Mouse (Mus musculus) embryonic facial prominence, embryonic 14.5 days (tissue): ENCODE data around the gene Il3ra. TPM values are rescaled to one million over a fixed set of nuclear protein-coding genes. Genes with fewer than 3 reads are reported as not detected.
A peak's percentile ranks its signal among the peaks of the same experiment; 100 is the strongest.

Source experiments
- ATAC-seq: fragments of 200-750 bp; cut with Nextera tagmentation; 2 replicates; pipeline ENCODE4 v1.8.0; 2017; ENCODE audit warnings: low read depth, moderate number of reproducible peaks, moderate TSS enrichment
- DNase-seq: peaks from one replicate; pipeline ENCODE4 v3.0.0-alpha.2; 2015; ENCODE audit warnings: low spot score
- H3K27ac ChIP-seq: fragments of 300-500 bp; sonication (generic); replicated peaks from 2 replicates; pipeline ENCODE4 v1.5.1; 2014; ENCODE audit warnings: low read depth, mild to moderate bottlenecking, low read length, moderate library complexity
- H3K27me3 ChIP-seq: fragments of 300-500 bp; sonication (generic); replicated peaks from 2 replicates; pipeline ENCODE4 v1.6.1; 2014; ENCODE audit warnings: low read length; ENCODE audit not compliant: control insufficient read depth, insufficient read depth
- H3K36me3 ChIP-seq: fragments of 300-500 bp; sonication (generic); 2 replicates; pipeline ENCODE4 v1.6.1; 2014; ENCODE audit warnings: low read length, mixed read lengths; ENCODE audit not compliant: control insufficient read depth, insufficient read depth
- H3K4me1 ChIP-seq: fragments of 300-500 bp; sonication (generic); 2 replicates; pipeline ENCODE4 v1.6.1; 2014; ENCODE audit warnings: antibody characterized with exemption, low read length; ENCODE audit not compliant: control insufficient read depth, insufficient read depth
- H3K4me2 ChIP-seq: fragments of 300-500 bp; sonication (generic); 2 replicates; pipeline ENCODE4 v1.6.1; 2014; ENCODE audit warnings: low read depth, mild to moderate bottlenecking, low read length, moderate library complexity, mixed read lengths
- H3K4me3 ChIP-seq: fragments of 300-500 bp; sonication (generic); 2 replicates; pipeline ENCODE4 v1.5.1; 2014; ENCODE audit warnings: low read depth, mild to moderate bottlenecking, low read length
- H3K9ac ChIP-seq: fragments of 300-500 bp; sonication (generic); 2 replicates; pipeline ENCODE4 v1.6.1; 2014; ENCODE audit warnings: low read depth, mild to moderate bottlenecking, low read length, moderate library complexity, mixed read lengths
- H3K9me3 ChIP-seq: fragments of 300-500 bp; sonication (generic); 2 replicates; pipeline ENCODE4 v1.6.1; 2016; ENCODE audit warnings: low read length; ENCODE audit not compliant: control insufficient read depth
- WGBS: fragments of 180-500 bp; shearing (Covaris S2); extraction: QIAGEN DNeasy Blood & Tissue Kit; methylation state at CpG from one replicate; pipeline ENCODE4 v1.1.7; 2014; 5-methylcytosine and 5-hydroxymethylcytosine counted together
- polyA plus RNA-seq: library from polyadenylated mRNA; unstranded; fragments of >200 nt; fragmentation: Nextera tagmentation; extraction: Ambion mirVana; gene quantifications from 2 replicates; pipeline ENCODE4 v1.2.1, GENCODE M21; 2014

Gene Il3ra
- polyA plus RNA-seq: 3.8 and 5.9 TPM in 2 replicates

DNA sequence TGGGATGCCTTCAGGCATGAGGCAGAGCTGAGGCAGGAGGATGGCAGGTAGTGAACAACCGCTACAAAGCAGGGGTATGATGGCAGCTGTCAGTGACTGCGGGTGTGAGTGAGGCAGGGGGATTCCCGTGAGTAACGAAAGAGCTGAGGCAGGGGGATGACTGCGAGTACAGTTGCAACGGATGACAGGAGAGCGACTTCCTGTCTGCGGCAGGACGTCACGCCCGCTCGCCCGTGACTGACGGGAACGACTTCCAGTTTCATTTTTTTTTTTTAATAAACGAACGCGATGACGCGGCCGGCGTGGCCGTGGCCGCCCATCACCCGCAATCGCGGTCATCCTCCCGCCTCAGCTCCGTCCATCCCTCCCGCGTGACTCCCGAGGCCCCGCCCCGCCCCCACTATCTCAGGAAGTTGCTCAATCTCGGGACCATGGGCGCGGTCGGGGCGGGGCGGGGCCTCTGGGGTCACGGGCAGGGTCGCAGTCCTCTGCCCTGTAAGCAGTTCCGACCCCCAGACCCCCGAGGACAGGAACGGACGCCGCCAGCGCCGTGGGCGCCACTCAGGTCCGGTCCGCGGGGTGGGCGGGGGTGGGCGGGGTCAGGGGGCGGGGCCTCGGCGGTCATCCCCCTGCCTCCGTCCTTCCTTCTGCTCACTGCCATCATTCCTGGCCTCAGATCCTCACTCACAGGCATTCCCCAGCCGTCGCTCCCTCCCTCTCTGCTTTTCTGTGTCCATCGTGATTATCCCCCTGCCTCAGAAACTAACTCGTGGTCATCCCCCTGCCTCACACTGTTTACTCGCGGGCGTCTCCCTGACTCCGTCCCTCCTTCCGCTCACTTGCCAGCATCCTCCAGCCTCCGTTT, at the start of gene Il3ra:
Il3ra (plus strand) TSS at position 328 of the 865 bp plus-strand sequence.
- ATAC-seq: peak; percentile 56

DNA sequence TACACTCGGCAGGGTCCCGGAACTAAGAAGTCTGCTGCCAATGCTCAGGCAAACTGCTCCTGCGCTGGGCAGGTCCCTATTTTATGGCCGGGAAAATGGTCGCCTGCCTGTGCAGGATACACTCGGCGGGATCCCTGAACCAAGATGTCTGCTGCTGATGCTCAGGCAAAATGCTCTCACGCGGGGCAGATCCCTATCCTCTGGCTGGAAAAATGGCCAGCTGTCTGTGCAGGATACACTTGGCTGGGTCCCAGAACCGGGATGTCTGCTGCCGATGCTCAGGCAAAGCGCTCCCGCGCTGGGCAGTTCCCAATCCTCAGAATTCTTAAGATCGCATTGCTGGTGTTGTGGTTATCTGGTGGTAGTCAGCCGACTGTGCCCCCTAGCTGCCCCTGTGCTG, 37.1 kb upstream of the Il3ra start:
- ATAC-seq (no peak), DNase-seq (peak; percentile 1)
- Histone ChIP-seq H3K4me1 (no peaks in the 10 kb centered on the region), H3K4me3 (no peak overlapping the region), H3K27me3 (no peaks in the 10 kb centered on the region), H3K36me3 (no peaks in the 10 kb centered on the region), H3K4me2 (no peak overlapping the region), H3K9me3 (no peaks in the 10 kb centered on the region), H3K9ac (no peak overlapping the region), H3K27ac (no peak overlapping the region)
- WGBS: 51% methylated on average over 15 of the region's 16 CpGs

More for the DNA sequence above, at the start of gene Il3ra:
- H3K9ac ChIP-seq: peak within 1 kb of the TSS; percentile 71
- DNase-seq: peak; percentile 88
- no peaks in the 10 kb centered on the region for H3K4me1 ChIP-seq
- H3K27ac ChIP-seq: peak within 1 kb of the TSS; percentile 68
- no peaks in the 10 kb centered on the region for H3K27me3 ChIP-seq
- H3K36me3 ChIP-seq: no peaks in the 10 kb centered on the region
- H3K4me2 ChIP-seq: peak within 1 kb of the TSS; percentile 80
- peaks cover 53% of the 10 kb centered on the region for H3K9me3 ChIP-seq
- peak within 1 kb of the TSS; percentile 66 for H3K4me3 ChIP-seq
- 2% methylated on average over 50 of the region's 69 CpGs for WGBS

DNA sequence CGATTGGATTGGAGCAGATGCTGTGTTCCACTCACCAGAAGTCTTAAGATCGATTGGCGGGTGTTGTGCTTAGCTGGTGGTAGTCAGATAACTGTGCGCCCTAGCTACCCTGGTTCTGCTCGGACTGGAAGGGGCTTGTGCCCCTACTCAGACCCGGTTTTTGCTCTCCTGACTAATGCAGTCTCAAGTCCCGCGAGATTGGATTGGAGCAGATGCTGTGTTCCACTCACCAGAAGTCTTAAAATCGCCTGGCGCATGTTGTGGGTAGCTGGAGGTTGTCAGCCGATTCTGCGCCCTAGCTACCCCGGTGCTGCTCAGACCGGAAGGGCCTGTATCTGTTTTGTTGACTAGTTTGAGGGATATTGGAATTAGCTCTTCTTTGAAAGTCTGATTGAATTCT, 36.7 kb upstream of the Il3ra start:
- H3K27me3 ChIP-seq: no peaks in the 10 kb centered on the region
- H3K36me3 ChIP-seq: no peaks in the 10 kb centered on the region
- no peak overlapping the region for H3K27ac ChIP-seq
- WGBS: 58% methylated on average over 14 of the region's 14 CpGs
- no peaks in the 10 kb centered on the region for H3K9me3 ChIP-seq
- H3K9ac ChIP-seq: no peak overlapping the region
- H3K4me1 ChIP-seq: no peaks in the 10 kb centered on the region
- no peak overlapping the region for H3K4me2 ChIP-seq
- no peak for ATAC-seq
- no peak for DNase-seq
- H3K4me3 ChIP-seq: no peak overlapping the region

DNA sequence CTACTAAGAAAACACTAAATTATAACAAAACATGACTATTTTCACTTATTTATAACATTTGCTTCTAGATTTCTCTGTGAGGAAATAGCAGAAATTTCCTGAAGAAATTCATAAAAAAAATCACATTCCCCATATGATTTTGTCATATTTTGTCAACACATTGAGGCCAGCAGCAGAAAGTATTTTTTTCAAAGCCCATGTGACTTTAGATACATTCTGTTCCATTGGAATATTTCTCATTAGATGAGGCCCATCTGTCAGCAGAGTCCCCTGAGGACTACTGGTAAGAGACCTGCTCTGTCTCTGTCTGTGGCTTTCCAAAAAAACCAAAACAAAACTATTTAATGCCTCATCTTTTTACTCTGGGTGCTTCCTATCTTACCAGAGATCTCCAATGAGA, 23.5 kb upstream of the Il3ra start, which contains the start of gene Olfr31:
Olfr31 (plus strand) TSS at position 301 of the 400 bp plus-strand sequence.
- no peak for ATAC-seq
- Histone ChIP-seq H3K4me1 (no peaks in the 10 kb centered on the region), H3K9me3 (no peaks in the 10 kb centered on the region)

DNA sequence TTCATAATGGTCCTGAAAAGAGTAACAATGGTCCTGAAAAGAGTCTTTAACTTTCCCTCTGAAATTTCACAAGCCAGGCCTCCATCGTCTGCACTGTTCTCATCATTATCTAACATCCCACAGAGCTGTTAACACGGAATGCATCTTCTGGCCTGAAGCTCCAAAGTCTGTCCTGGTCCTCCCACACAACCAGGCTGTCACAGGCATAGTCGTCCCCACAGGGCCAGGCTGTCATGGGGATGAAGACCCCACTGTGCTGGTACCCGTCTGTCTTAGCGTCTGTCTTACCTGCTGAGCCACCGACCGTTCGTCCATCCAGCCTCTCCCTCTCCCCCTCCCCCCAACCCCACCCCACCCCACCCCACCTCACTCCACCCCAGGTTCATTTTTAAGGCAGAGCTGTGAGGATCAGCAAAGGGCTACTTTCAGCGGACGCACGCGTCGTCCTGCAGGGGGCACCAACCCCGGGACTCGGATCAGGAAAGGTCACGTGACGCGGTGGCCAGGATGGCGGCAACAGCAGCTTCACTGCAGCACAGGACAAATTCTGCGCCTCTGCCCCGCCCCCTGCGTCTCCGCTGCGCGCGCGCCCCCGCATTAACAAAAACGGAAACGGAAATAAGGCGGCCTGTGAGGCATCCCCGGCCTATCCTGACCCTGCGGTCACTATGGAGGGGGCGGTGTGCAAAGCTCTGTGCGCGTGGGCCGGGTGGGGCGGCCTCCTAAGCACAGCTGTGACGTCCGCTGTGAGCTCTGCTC, 783 bp upstream of the Il3ra start:
- H3K27ac ChIP-seq: peak overlapping the region; percentile 68; the same call in 1 of the 2 replicates
- H3K36me3 ChIP-seq: no peaks in the 10 kb centered on the region
- peak overlapping the region; percentile 71 for H3K9ac ChIP-seq
- H3K4me2 ChIP-seq: peak overlapping the region; percentile 80
- peak overlapping the region; percentile 66 for H3K4me3 ChIP-seq
- no peaks in the 10 kb centered on the region for H3K4me1 ChIP-seq
- ATAC-seq (peak; percentile 88), DNase-seq (peak; percentile 94)
- H3K9me3 ChIP-seq: peaks cover 45% of the 10 kb centered on the region
- H3K27me3 ChIP-seq: no peaks in the 10 kb centered on the region
- 8% methylated on average over 30 of the region's 40 CpGs for WGBS

More for the DNA sequence above, 23.5 kb upstream of the Il3ra start, which contains the start of gene Olfr31:
- no peak for DNase-seq
- Histone ChIP-seq H3K9ac (no peak within 1 kb of the TSS), H3K36me3 (no peaks in the 10 kb centered on the region), H3K27me3 (no peaks in the 10 kb centered on the region), H3K4me2 (no peak within 1 kb of the TSS), H3K27ac (no peak within 1 kb of the TSS), H3K4me3 (no peak within 1 kb of the TSS)

DNA sequence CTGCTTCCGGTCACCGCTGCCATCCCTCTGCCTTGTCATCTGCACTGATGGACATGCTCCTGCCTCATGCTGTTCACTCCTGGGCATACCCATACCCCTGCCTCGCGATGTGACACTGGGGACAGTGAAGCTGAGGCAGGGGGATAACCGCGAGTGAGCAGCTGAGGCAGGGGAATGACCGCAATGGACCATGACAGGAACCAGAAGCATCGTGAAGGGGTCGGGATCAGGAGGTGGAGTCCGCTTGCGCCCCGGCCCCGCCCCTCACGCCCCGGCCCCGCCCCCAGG, 682 bp downstream of the Il3ra start:
- peaks cover 56% of the 10 kb centered on the region for H3K9me3 ChIP-seq
- H3K9ac ChIP-seq: peak overlapping the region; percentile 71
- peak overlapping the region; percentile 66 for H3K4me3 ChIP-seq
- no peaks in the 10 kb centered on the region for H3K4me1 ChIP-seq
- DNase-seq: no peak
- 0 out of 2 replicates have a peak, but pooled peaks cover 5% of the 10 kb centered on the region for H3K36me3 ChIP-seq
- peak overlapping the region; percentile 80 for H3K4me2 ChIP-seq
- H3K27ac ChIP-seq: no peak overlapping the region; the same call in 1 of the 2 replicates
- WGBS: 30% methylated on average over 11 of the region's 16 CpGs
- ATAC-seq: no peak
- no peaks in the 10 kb centered on the region for H3K27me3 ChIP-seq

DNA sequence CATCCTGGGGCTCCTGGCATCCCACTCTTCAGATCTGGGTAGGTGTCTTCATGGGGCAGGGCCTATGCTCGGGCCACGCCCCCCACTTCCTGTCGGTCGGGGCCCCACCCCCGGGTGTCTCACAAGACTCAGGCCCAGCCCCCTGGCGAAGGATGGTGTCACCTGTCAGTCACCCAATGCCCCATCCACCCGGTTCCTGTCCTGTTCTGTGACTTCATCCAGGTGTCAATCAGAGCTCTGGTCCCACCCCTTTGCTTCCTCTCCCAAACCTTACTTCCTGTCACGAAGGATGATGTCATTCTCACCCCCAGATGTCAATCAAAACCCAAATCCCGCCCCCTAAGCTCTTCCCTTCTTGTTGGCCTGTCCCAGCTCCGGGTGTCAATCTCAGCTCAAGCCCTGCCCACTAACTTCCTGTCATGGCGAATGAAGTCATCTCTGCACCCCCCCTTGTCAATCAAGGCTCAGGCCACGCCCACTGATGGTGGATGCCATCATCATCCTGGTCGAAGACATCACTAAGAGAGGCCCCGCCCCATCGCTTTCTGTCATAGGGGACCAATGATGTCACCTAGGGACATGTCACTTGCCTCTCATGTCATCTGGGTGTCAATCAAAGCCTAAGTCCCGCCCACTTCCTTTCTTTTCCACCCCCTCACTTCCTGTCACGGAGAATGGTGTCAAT, 1.2 kb downstream of the Il3ra start:
- Histone ChIP-seq H3K4me1 (no peaks in the 10 kb centered on the region), H3K36me3 (0 out of 2 replicates have a peak, but pooled peaks cover 7% of the 10 kb centered on the region), H3K27me3 (no peaks in the 10 kb centered on the region), H3K9ac (no peak overlapping the region), H3K9me3 (peaks cover 62% of the 10 kb centered on the region), H3K4me2 (no peak overlapping the region), H3K4me3 (peak overlapping the region; percentile 66; the same call in 1 of the 2 replicates), H3K27ac (no peak overlapping the region; the same call in 1 of the 2 replicates)
- DNase-seq (no peak), ATAC-seq (no peak)
- 80% methylated on average over 17 of the region's 17 CpGs for WGBS
